Mouse (Mus musculus): ENCODE measurements around the gene Zfp655. TPM values are rescaled to one million over a fixed set of nuclear protein-coding genes. Genes with fewer than 3 reads are reported as not detected.

Zfp655 gene
- 28.8 and 34.4 TPM in 2 replicates for polyA plus RNA-seq (2011; ENCODE audit: insufficient read length, low read depth, missing spikeins)

GRCm38 (mm10) chr5:145231367-145231871, at the start of gene Zfp655:
Gene Zfp655 (plus strand): TSS chr5:145231715.
- H3K4me1 ChIP-seq (ENCODE audit: control insufficient read depth, insufficient read depth, low read length) = no peaks in the 10 kb centered on the region
- H3K4me3 ChIP-seq (ENCODE audit: insufficient read depth, low read length) = peak within 1 kb of the TSS; percentile 89
- H3K27ac ChIP-seq (ENCODE audit: insufficient read depth, low read length) = peak within 1 kb of the TSS; percentile 74
- TF ChIP-seq POLR2A (IDR thresholded peaks at IDR 0.05; ENCODE audit: low read depth, low read length) (peak; percentile 96), CTCF (IDR thresholded peaks at IDR 0.05; ENCODE audit: borderline replicate concordance, insufficient read depth, low read length) (no peak)

- TF ChIP-seq POLR2A (IDR thresholded peaks at IDR 0.05; ENCODE audit: low read depth, low read length) (no peak), CTCF (IDR thresholded peaks at IDR 0.05; ENCODE audit: borderline replicate concordance, insufficient read depth, low read length) (no peak)
- no peak overlapping the region for H3K27ac ChIP-seq (ENCODE audit: insufficient read depth, low read length)
- H3K4me1 ChIP-seq (ENCODE audit: control insufficient read depth, insufficient read depth, low read length) = peaks cover 6% of the 10 kb centered on the region
- no peak overlapping the region for H3K4me3 ChIP-seq (ENCODE audit: insufficient read depth, low read length)
Observed at GRCm38 (mm10) chr5:145185244-145185643, 46.3 kb upstream of the Zfp655 start.

DNA sequence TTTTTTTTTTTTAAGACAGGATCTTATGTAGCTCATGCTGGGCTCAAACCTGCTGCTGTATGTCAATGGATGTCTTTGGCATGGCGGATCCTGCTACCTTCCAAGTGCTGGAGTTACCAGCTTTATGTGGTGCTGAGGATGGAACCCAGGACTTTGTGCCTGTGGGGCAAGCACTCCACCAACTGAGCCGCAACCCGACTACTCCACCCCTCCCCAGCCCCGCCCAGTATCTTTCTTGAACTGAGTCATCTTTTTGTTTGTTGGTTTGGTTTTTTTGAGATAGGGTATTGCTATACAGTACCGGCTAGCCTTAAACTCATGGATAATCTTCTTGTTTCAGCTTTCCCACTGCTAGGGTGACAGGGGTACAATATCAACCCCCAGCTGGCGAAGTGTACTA, 42.1 kb upstream of the Zfp655 start:
- TF ChIP-seq POLR2A (IDR thresholded peaks at IDR 0.05; ENCODE audit: low read depth, low read length) = no peak
- TF ChIP-seq CTCF (IDR thresholded peaks at IDR 0.05; ENCODE audit: borderline replicate concordance, insufficient read depth, low read length) = no peak
- H3K4me3 ChIP-seq (ENCODE audit: insufficient read depth, low read length) = no peak overlapping the region
- peaks cover 8% of the 10 kb centered on the region for H3K4me1 ChIP-seq (ENCODE audit: control insufficient read depth, insufficient read depth, low read length)

GRCm38 (mm10) chr5:145190373-145190772, 41.1 kb upstream of the Zfp655 start:
- no peak overlapping the region for H3K27ac ChIP-seq (ENCODE audit: insufficient read depth, low read length)
- TF ChIP-seq CTCF (IDR thresholded peaks at IDR 0.05; ENCODE audit: borderline replicate concordance, insufficient read depth, low read length) (no peak), POLR2A (IDR thresholded peaks at IDR 0.05; ENCODE audit: low read depth, low read length) (no peak)
- H3K4me3 ChIP-seq (ENCODE audit: insufficient read depth, low read length) = peak overlapping the region; percentile 87
- peaks cover 8% of the 10 kb centered on the region for H3K4me1 ChIP-seq (ENCODE audit: control insufficient read depth, insufficient read depth, low read length)

More for the DNA sequence above, 42.1 kb upstream of the Zfp655 start:
- no peak overlapping the region for H3K27ac ChIP-seq (ENCODE audit: insufficient read depth, low read length)

DNA sequence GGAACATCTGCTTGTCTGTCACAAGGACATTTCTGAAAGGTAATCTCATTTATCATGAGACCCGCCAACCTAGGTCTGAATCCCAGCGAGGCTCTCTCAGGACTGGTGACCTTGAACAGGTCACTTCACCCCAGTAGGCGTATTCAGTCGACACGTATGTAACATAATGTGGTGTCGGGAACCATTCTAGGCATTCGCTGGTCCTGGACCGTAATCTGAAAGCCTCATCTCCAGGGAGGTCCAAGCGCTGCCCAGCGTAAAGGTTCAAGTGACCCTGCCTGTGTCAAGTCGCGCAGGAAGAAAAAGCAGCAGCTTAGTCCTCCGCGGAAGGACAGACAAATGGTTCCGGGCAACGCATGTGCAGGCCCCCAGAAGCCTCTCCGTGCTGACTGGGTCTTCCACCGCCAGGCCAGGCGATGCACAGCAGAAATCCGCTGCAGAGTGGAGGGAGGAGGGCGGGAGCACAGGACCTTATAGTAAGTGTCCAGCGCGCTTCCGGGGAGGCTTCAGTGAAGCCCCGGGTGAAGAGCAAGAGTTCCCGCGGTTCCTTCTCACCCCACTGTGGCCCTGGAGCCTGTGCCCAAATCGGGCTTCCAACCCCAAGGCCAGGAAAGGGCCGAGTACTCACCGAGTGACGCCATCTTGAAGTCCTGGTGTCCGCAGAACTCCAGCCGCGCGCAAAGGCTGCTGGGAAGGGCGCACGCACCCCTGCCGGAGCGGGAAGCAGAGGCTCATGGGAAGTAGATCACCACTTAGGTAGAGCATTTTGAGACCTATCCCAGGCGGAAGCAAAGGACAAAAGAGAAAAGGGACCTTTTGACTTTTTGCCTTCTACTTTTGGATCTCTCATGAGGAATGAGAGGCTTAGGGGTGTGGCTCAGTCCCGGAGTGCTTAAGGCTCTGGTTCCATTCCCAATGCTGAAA, 40.4 kb upstream of the Zfp655 start:
- Histone ChIP-seq H3K4me1 (ENCODE audit: control insufficient read depth, insufficient read depth, low read length) (peaks cover 8% of the 10 kb centered on the region), H3K27ac (ENCODE audit: insufficient read depth, low read length) (peak overlapping the region; percentile 50)
- TF ChIP-seq POLR2A (IDR thresholded peaks at IDR 0.05; ENCODE audit: low read depth, low read length) (peak; percentile 94), CTCF (IDR thresholded peaks at IDR 0.05; ENCODE audit: borderline replicate concordance, insufficient read depth, low read length) (no peak)

DNA sequence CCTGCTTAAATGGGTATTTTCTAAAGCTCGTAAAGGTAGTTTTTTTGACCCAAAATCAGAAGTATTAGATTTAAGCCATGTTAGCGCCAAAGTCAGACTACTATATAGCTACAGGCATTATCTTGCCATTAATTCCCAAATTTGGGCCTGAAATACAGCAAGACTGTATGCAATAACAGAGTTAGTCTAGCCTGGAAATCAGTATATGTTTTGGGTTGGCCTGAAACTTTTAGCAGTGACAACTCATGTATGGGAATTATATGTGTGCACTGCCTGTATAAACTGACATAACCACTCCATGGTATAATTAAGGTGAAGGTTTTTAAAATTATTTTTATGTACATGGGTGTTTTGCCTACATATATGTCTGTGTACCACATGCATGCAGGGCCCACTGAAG, 39.6 kb upstream of the Zfp655 start, which contains the start of gene Atp5j2:
Gene Atp5j2 (minus strand): TSS at position 101 of the 400 bp plus-strand sequence.
- TF ChIP-seq POLR2A (IDR thresholded peaks at IDR 0.05; ENCODE audit: low read depth, low read length) = no peak
- no peak for TF ChIP-seq CTCF (IDR thresholded peaks at IDR 0.05; ENCODE audit: borderline replicate concordance, insufficient read depth, low read length)

More for the DNA sequence above, 40.4 kb upstream of the Zfp655 start:
- peak overlapping the region; percentile 87 for H3K4me3 ChIP-seq (ENCODE audit: insufficient read depth, low read length)

DNA sequence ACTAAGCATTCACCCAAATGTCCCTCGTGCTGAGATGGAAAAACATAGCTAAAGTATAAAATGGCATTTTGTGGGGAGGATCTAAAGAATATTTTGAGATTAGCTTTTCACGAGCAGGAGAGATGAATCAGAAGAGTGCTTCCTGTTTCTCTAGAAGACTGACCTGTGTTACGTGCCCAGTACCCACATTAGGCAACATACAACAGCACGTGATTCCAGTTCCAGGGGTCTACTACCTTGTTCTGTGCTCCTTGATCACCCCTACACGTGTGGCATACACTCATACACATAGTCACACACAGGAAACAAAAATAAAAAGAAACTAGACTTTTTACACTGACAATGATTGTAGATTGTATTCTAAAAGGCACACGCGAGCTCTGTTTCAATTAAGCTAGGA, 31.1 kb upstream of the Zfp655 start:
- Histone ChIP-seq H3K4me3 (ENCODE audit: insufficient read depth, low read length) (no peak overlapping the region), H3K27ac (ENCODE audit: insufficient read depth, low read length) (no peak overlapping the region), H3K4me1 (ENCODE audit: control insufficient read depth, insufficient read depth, low read length) (no peaks in the 10 kb centered on the region; the same call in 1 of the 2 replicates)
- TF ChIP-seq CTCF (IDR thresholded peaks at IDR 0.05; ENCODE audit: borderline replicate concordance, insufficient read depth, low read length) (no peak), POLR2A (IDR thresholded peaks at IDR 0.05; ENCODE audit: low read depth, low read length) (no peak)

More for the DNA sequence above, 39.6 kb upstream of the Zfp655 start, which contains the start of gene Atp5j2:
- Histone ChIP-seq H3K4me1 (ENCODE audit: control insufficient read depth, insufficient read depth, low read length) (peaks cover 8% of the 10 kb centered on the region), H3K4me3 (ENCODE audit: insufficient read depth, low read length) (peak within 1 kb of the TSS; percentile 87), H3K27ac (ENCODE audit: insufficient read depth, low read length) (peak within 1 kb of the TSS; percentile 50)

GRCm38 (mm10) chr5:145201321-145201991, 30.1 kb upstream of the Zfp655 start, which contains the start of gene Zkscan14:
Gene Zkscan14 (minus strand): TSS chr5:145201868.
- no peak within 1 kb of the TSS for H3K27ac ChIP-seq (ENCODE audit: insufficient read depth, low read length)
- TF ChIP-seq CTCF (IDR thresholded peaks at IDR 0.05; ENCODE audit: borderline replicate concordance, insufficient read depth, low read length) = no peak
- TF ChIP-seq POLR2A (IDR thresholded peaks at IDR 0.05; ENCODE audit: low read depth, low read length) = peak; percentile 54
- peak within 1 kb of the TSS; percentile 87 for H3K4me3 ChIP-seq (ENCODE audit: insufficient read depth, low read length)
- H3K4me1 ChIP-seq (ENCODE audit: control insufficient read depth, insufficient read depth, low read length) = no peaks in the 10 kb centered on the region; the same call in 1 of the 2 replicates

DNA sequence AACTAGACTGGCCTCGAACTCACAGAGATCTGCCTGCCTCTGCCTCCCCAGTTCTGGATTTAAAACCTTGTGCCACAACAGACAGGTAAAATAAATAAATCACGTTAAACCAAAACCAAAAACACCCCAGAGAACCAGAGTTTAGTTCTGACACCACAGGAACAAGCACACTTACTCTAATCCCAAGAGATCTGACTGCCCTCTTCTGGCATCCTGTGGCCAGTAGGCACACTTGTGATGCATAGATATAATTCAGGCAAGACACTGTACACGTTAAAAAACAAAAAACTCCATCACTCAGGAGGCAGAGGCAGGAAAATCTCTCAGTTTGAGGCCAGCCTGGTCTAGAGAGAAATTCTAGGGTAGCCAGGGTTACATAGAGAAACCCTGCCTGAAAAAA, 29.1 kb upstream of the Zfp655 start:
- Histone ChIP-seq H3K27ac (ENCODE audit: insufficient read depth, low read length) (no peak overlapping the region), H3K4me3 (ENCODE audit: insufficient read depth, low read length) (no peak overlapping the region), H3K4me1 (ENCODE audit: control insufficient read depth, insufficient read depth, low read length) (no peaks in the 10 kb centered on the region; the same call in 1 of the 2 replicates)
- TF ChIP-seq CTCF (IDR thresholded peaks at IDR 0.05; ENCODE audit: borderline replicate concordance, insufficient read depth, low read length) (no peak), POLR2A (IDR thresholded peaks at IDR 0.05; ENCODE audit: low read depth, low read length) (no peak)
